Mouse (Mus musculus) gastrocnemius, postnatal 4 days (tissue): ENCODE measurements at regions not wholly inside any gene's neighbourhood (a gene's known extent, or its start where the extent isn't known, plus 50 kb on each side); places are given as distances from the start of the nearest gene placed in this dataset. TPM values are rescaled to one million over a fixed set of nuclear protein-coding genes. Genes with fewer than 3 reads are reported as not detected.

Source experiments
- DNase-seq, 2 experiments: peaks; one replicate each; pipeline ENCODE4 v3.0.0; 2021 to 2022; ENCODE audit warnings: low spot score in 2 of 2, mixed read lengths in 2 of 2
- microRNA-seq: library from miRNA; unstranded; fragments of <30 nt; microRNA quantifications from one replicate; pipeline ENCODE4 v1.2.0, GENCODE M21; 2021

- no peak for DNase-seq
These were observed 210.0 kb upstream of the Lrrn1 start for GRCm38 (mm10) chr6:107319565-107319964.

- no peak for DNase-seq
These were observed 179.1 kb upstream of the Lrrn1 start for GRCm38 (mm10) chr6:107350503-107350902.

GRCm38 (mm10) chr6:107375274-107375673 is 154.3 kb upstream of the Lrrn1 start:
- DNase-seq: no peak

GRCm38 (mm10) chr6:107378489-107378888 is 151.1 kb upstream of the Lrrn1 start:
- DNase-seq: no peak

GRCm38 (mm10) chr6:107380621-107381020 is 148.9 kb upstream of the Lrrn1 start:
- DNase-seq: no peak

GRCm38 (mm10) chr6:107386094-107386678 is 143.4 kb upstream of the Lrrn1 start:
- DNase-seq: no peak

GRCm38 (mm10) chr6:107389892-107390291 is 139.7 kb upstream of the Lrrn1 start:
- no peak for DNase-seq

- DNase-seq: no peak
These were observed 135.0 kb upstream of the Lrrn1 start for GRCm38 (mm10) chr6:107394611-107395010.

GRCm38 (mm10) chr6:107415766-107416165 is 113.8 kb upstream of the Lrrn1 start:
- DNase-seq: no peak

GRCm38 (mm10) chr6:107422091-107422490 is 107.5 kb upstream of the Lrrn1 start:
- DNase-seq: no peak

- DNase-seq: no peak
These were observed 103.0 kb upstream of the Lrrn1 start for GRCm38 (mm10) chr6:107426529-107426928.

- peak; percentile 20 to 61 for DNase-seq
These were observed 98.5 kb upstream of the Lrrn1 start for GRCm38 (mm10) chr6:107431033-107431432.

GRCm38 (mm10) chr6:107442058-107442457 is 87.5 kb upstream of the Lrrn1 start:
- DNase-seq: no peak

GRCm38 (mm10) chr6:107444336-107444735 is 85.2 kb upstream of the Lrrn1 start:
- no peak for DNase-seq

GRCm38 (mm10) chr6:107459220-107459619 is 70.3 kb upstream of the Lrrn1 start:
- DNase-seq: no peak

GRCm38 (mm10) chr6:107462440-107462839 is 67.1 kb upstream of the Lrrn1 start:
- DNase-seq: no peak

GRCm38 (mm10) chr6:107473395-107473794 is 56.2 kb upstream of the Lrrn1 start:
- no peak for DNase-seq

- DNase-seq: no peak
These were observed 55.4 kb upstream of the Lrrn1 start for GRCm38 (mm10) chr6:107474125-107474524.

Small RNA genes lying in the stretch of these regions (microRNA-seq; reads per million reads assigned to microRNA genes)
- gene Gm27690: not detected
